Mouse (Mus musculus): ENCODE results near the gene Slc38a8. TPM values are rescaled to one million over a fixed set of nuclear protein-coding genes. Genes with fewer than 3 reads are reported as not detected.

Gene Slc38a8
- polyA plus RNA-seq (2017; shearing (Covaris generic)) = 0.31 TPM

DNA sequence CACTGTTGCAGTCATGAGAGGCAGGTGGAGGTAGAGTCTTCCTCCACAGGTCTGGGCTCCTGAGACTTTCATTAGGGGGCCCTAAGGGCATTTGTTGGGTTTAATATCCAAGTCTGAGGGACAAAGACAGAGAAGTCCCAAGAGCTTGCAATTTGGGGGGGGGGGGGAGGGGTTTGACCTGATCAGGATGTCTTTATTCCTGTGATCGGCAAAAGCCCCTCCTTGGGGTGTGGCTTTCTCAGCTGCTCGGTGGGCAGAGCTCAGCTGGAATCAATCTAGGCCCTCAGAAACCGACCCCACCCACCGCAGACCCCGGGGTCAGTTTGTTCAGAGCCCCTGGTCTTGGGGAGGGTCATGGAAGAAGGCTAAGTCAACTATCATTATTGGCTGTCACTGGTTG lies at the start of gene Slc38a8:
Gene Slc38a8 (minus strand): TSS at position 101 of the 400 bp plus-strand sequence.

DNA sequence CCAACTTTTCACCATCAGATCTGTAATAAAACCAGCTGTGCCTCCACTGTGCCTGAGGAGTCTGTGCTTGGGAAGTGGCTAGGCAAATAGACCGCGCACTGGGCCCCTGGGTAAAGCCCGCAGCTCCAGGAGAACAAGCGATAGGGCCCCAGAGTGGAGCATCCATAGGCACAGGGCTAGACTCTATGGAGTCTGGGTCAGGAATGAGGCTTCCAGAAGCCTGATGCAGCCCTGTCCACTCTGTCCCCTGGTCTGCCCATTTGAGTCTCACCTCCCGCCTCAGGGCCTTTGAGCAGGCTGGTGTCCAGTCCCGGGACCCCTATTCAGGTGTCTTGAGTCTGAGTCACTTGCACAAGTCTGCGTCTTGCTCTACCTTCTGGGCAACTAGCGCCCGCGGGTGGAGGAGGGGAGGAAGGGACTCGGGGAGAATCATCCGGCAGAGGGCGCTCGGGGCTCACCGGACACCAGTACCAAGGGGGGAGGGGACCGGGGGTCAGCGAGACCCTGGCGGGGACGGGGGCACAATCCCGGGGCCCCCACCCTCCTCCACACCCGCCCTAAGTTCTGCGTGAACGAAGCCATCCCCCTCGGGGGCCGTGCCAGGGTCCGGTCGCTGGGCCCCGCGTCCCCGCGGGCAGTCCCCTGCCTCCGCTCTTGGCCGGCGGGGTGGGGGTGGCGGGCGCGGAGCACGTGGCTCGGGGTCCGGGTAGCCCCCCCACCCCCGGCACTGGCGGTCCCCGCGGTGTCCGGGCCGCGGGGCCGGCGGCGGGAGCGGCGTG lies 55.1 kb downstream of the Slc38a8 start, which contains the start of gene Necab2:
Gene Necab2 (plus strand): TSS at position 509 of the 779 bp plus-strand sequence.

DNA sequence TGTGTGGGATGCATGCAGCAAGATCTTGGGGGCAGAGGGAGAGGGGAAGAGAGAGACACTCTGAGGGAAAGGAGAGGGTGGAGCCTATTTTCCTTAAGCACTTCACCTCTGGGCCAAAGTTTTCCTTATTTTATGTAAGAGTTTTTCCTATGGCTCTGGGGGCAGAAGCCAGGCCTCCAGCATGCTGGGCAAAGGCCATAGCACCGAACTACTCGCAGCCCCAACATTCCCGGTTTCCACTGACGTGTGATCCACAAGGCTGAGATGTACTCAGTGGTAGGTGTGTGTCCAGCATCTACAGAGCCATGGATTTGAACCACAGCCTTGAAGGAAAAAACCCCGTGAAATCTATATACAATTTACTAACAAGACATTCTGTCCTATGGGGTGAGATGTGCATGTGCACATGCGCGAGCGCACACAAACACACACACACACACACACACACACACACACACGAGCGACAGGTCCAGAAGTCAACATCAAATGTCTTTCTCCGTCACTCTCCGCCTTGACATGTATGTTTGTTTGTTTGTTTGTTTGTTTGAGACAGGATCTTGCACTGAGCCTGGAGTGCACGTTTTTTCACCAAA lies 67.8 kb downstream of the Slc38a8 start, which contains the start of gene Osgin1:
Gene Osgin1 (plus strand): TSS at position 543 of the 593 bp plus-strand sequence.

Other genes starting within 250 kb of the Slc38a8 start
- 89.0 TPM for gene Hsbp1, start 157.2 kb downstream of the Slc38a8 start, polyA plus RNA-seq (2017; shearing (Covaris generic))
- 13.0 TPM for gene Mlycd, start 106.8 kb downstream of the Slc38a8 start, polyA plus RNA-seq (2017; shearing (Covaris generic))
- gene Osgin1, start 67.6 kb downstream of the Slc38a8 start, polyA plus RNA-seq (2017; shearing (Covaris generic)) = 10.5 TPM
- not detected for gene Necab2, start 55.0 kb downstream of the Slc38a8 start, polyA plus RNA-seq (2017; shearing (Covaris generic))
- 76.4 TPM for gene Mbtps1, start 57.0 kb upstream of the Slc38a8 start, polyA plus RNA-seq (2017; shearing (Covaris generic))
- 71.7 TPM for gene Hsdl1, start 73.5 kb upstream of the Slc38a8 start, polyA plus RNA-seq (2017; shearing (Covaris generic))
- gene Dnaaf1, start 73.5 kb upstream of the Slc38a8 start, polyA plus RNA-seq (2017; shearing (Covaris generic)) = not detected
- gene Taf1c, start 103.5 kb upstream of the Slc38a8 start, polyA plus RNA-seq (2017; shearing (Covaris generic)) = 20.1 TPM
- not detected for gene Adad2, start 111.0 kb upstream of the Slc38a8 start, polyA plus RNA-seq (2017; shearing (Covaris generic))
- not detected for gene Kcng4, start 134.0 kb upstream of the Slc38a8 start, polyA plus RNA-seq (2017; shearing (Covaris generic))
- gene Wfdc1, start 164.7 kb upstream of the Slc38a8 start, polyA plus RNA-seq (2017; shearing (Covaris generic)) = not detected
- gene Atp2c2, start 198.3 kb upstream of the Slc38a8 start, polyA plus RNA-seq (2017; shearing (Covaris generic)) = not detected

All from effector memory CD4-positive, alpha-beta T cell, adult 5 months (primary cell).